Mouse (Mus musculus) embryonic facial prominence, embryonic 13.5 days (tissue): Measurements from ENCODE around the gene Sugp1. TPM values are rescaled to one million over a fixed set of nuclear protein-coding genes. Genes with fewer than 3 reads are reported as not detected.

Source experiments
- ATAC-seq: fragments of 200-750 bp; cut with Nextera tagmentation; 2 replicates; pipeline ENCODE4 v1.8.0; 2017; ENCODE audit warnings: low read depth; ENCODE audit not compliant: insufficient number of reproducible peaks, insufficient read depth, low FRiP score, low TSS enrichment
- H3K27ac ChIP-seq: fragments of 300-500 bp; sonication (generic); 2 replicates; pipeline ENCODE4 v1.5.1; 2015; ENCODE audit warnings: moderate library complexity, mild to moderate bottlenecking, inconsistent platforms
- H3K27me3 ChIP-seq: fragments of 300-500 bp; sonication (generic); 2 replicates; pipeline ENCODE4 v1.6.1; 2015; ENCODE audit warnings: mild to moderate bottlenecking, inconsistent platforms
- H3K36me3 ChIP-seq: fragments of 300-500 bp; sonication (generic); 2 replicates; pipeline ENCODE4 v1.6.1; 2015; ENCODE audit warnings: mild to moderate bottlenecking, inconsistent platforms
- H3K4me1 ChIP-seq: fragments of 300-500 bp; sonication (generic); 2 replicates; pipeline ENCODE4 v1.6.1; 2015; ENCODE audit warnings: inconsistent platforms
- H3K4me2 ChIP-seq: fragments of 300-500 bp; sonication (generic); 2 replicates; pipeline ENCODE4 v1.6.1; 2015; ENCODE audit warnings: moderate library complexity, mild to moderate bottlenecking, inconsistent platforms
- H3K4me3 ChIP-seq: fragments of 300-500 bp; sonication (generic); 2 replicates; pipeline ENCODE4 v1.5.1; 2015; ENCODE audit warnings: mild to moderate bottlenecking, inconsistent platforms
- H3K9ac ChIP-seq: fragments of 300-500 bp; sonication (generic); 2 replicates; pipeline ENCODE4 v1.6.1; 2015; ENCODE audit warnings: mild to moderate bottlenecking, inconsistent platforms
- H3K9me3 ChIP-seq: fragments of 300-500 bp; sonication (generic); 2 replicates; pipeline ENCODE4 v1.6.1; 2016; ENCODE audit warnings: inconsistent platforms
- WGBS: fragments of 180-500 bp; shearing (Covaris S2); methylation state at CpG from one replicate; pipeline ENCODE4 v1.1.7; 2015; ENCODE audit warnings: mixed read lengths; 5-methylcytosine and 5-hydroxymethylcytosine counted together
- polyA plus RNA-seq: library from polyadenylated mRNA; unstranded; fragments of >200 nt; fragmentation: Nextera tagmentation; extraction: Ambion mirVana; gene quantifications from 2 replicates; pipeline ENCODE4 v1.2.1, GENCODE M21; 2015

Gene Sugp1
- polyA plus RNA-seq, 1 experiment from 2014 or later: 56.5 TPM

DNA sequence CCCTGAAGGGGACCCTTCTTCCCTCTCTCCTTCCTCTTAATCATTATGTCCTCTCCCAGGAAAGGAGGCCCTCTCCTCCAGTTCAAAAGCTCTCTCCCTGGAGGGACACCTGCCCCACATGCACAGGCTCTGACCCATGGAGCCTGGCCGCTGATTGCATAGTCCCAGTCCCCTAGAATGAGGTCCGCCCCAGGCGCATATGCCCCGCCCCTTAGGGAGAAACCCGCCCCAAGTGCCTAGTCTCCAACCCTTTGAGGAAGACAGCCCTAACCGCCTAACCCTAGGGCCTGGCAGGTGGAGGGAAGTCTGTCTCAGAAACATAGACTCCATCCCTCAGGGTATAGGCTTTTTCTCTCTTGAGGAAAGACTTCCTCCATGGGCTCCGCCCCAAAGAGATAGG is 44.6 kb downstream of the Sugp1 start:
- H3K27me3 ChIP-seq: peaks cover 100% of the 10 kb centered on the region
- peak overlapping the region; percentile 81; the same call in 1 of the 2 replicates for H3K4me2 ChIP-seq
- H3K36me3 ChIP-seq: no peaks in the 10 kb centered on the region
- no peak overlapping the region for H3K9ac ChIP-seq
- no peak overlapping the region for H3K27ac ChIP-seq
- peaks cover 27% of the 10 kb centered on the region for H3K4me1 ChIP-seq
- H3K9me3 ChIP-seq: no peaks in the 10 kb centered on the region
- no peak for ATAC-seq
- 5% methylated on average over 7 of the region's 7 CpGs for whole genome bisulfite sequencing
- H3K4me3 ChIP-seq: 0 out of 2 replicates have a peak overlapping the region, but pooled peaks have one; percentile 46

DNA sequence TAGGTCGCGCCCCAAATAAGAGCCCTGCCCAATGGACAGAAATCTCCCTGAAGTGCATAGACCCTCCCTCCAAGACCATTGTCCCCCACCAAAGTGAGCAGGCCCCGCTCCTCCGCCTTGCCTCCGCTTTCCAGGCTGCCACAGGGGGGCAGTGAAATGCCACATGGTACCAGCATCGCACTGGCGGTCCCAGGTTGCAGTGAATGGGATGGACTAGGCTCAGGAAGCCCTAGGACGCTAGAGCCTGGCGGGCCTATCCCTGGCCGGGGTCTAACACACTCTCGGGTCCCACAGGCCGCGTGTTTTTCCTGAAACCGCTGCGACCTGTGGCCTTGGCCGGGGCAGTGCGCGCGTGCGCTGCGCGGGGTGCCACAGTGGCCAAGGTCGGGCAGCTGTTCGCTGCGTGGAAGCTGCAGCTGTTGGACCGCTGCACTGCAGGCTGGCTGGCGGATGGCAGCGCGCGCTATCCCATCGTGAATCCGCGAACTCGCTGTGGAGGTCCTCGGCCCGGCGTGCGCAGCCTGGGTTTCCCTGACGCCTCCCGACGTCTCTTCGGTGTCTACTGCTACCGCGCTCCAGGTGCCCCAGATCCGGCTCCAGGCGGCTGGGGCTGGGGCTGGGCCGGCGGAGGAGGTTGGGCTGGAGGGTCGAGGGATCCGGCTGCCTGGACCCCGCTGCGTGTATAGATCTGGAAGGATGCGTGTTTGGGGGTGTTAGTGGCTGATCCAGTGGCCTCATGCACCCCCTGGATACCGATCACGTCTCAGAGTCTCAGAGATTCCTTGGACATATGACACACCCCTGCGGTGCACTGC is 45.4 kb downstream of the Sugp1 start:
- H3K9ac ChIP-seq: peak overlapping the region; percentile 66
- 5% methylated on average over 56 of the region's 56 CpGs for WGBS
- no peaks in the 10 kb centered on the region for H3K36me3 ChIP-seq

DNA sequence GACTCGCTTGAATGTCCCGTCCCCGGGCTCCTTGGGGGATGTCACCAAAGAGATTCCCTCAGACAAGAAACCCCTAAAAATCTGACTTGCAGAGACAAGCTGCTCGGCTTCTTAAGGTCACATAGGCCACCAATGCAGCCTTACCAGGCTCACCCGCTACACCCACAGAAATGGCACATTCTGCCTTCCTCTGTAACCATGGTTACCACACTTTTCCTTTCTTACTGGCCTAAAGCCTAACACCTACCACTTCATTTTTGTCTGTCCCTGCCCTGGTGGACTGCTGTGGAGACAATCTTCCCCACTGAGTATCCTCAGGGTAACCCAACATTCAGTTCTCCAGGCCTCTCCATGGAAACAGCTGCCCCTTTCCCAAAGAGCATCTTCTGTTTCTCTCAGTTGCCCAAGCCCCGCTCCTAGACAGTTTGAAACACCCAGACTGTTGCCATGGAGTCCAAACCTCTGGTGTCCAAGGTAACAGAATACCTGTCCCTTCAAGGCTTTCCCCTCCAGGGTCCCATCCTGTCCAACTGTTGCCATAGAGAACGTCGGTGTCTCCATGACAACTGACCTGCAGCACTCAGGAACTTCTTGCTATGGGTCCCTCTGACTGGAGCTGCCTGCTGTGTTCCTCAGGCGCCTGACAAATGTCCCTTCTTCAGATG is 46.8 kb downstream of the Sugp1 start:
- H3K9ac ChIP-seq: no peak overlapping the region
- no peak overlapping the region for H3K4me2 ChIP-seq
- H3K9me3 ChIP-seq: no peaks in the 10 kb centered on the region
- peaks cover 13% of the 10 kb centered on the region for H3K4me1 ChIP-seq
- 62% methylated on average over 9 of the region's 9 CpGs for WGBS
- ATAC-seq: no peak
- no peak overlapping the region for H3K27ac ChIP-seq
- H3K27me3 ChIP-seq: peaks cover 85% of the 10 kb centered on the region
- no peaks in the 10 kb centered on the region for H3K36me3 ChIP-seq
- H3K4me3 ChIP-seq: no peak overlapping the region

More for the DNA sequence above, 45.4 kb downstream of the Sugp1 start:
- H3K27me3 ChIP-seq: peaks cover 94% of the 10 kb centered on the region
- H3K4me3 ChIP-seq: peak overlapping the region; percentile 46
- peaks cover 27% of the 10 kb centered on the region for H3K4me1 ChIP-seq
- peak; percentile 74; the same call in 1 of the 2 replicates for ATAC-seq
- peak overlapping the region; percentile 81 for H3K4me2 ChIP-seq
- no peaks in the 10 kb centered on the region for H3K9me3 ChIP-seq
- no peak overlapping the region for H3K27ac ChIP-seq

DNA sequence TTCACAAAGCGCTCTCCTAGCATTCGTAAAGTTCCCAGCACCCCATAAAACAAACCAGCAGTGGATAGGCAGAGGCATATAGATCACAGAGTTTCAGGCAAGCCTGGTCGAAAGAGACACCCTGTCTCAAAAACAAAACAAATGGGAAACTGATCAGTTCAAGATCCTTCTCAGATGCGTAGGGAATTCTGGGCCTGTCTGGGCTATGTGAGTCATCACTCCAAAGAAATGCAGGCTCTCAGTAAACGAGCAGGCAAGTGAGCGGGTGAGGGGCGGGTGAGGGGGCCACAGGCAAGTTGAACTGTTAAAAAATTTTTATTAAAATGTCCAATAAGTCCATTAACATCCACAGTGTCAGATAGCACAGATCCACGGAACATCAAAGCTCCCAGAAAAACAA is 50.2 kb downstream of the Sugp1 start:
- Histone ChIP-seq H3K4me3 (no peak overlapping the region), H3K27me3 (peaks cover 59% of the 10 kb centered on the region), H3K36me3 (no peaks in the 10 kb centered on the region), H3K9ac (no peak overlapping the region), H3K4me2 (no peak overlapping the region), H3K4me1 (peaks cover 7% of the 10 kb centered on the region), H3K27ac (no peak overlapping the region), H3K9me3 (no peaks in the 10 kb centered on the region; the same call in 1 of the 2 replicates)
- WGBS: 49% methylated on average over 8 of the region's 8 CpGs
- ATAC-seq: no peak

DNA sequence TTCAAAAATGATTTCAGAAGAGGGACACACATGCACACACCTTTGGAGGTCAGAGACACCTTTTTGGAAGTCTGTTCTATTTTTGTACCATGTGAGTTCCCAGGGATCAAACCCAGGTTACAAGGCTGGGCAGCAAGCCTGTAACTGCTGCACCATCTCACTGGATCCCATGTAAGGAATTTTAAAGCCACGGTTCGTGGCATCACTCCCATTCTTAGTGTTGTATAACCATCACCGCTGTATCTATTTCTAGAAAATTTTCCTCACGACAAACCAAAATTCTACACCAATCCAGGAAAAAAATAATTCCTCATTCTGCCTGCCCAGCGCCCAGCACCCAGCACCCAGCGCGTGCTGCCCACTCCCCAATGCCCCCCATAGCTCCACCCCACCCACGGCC is 56.7 kb downstream of the Sugp1 start:
- no peak overlapping the region for H3K4me3 ChIP-seq
- no peaks in the 10 kb centered on the region for H3K36me3 ChIP-seq
- no peak for ATAC-seq
- H3K4me2 ChIP-seq: no peak overlapping the region
- no peak overlapping the region for H3K9ac ChIP-seq
- H3K9me3 ChIP-seq: no peaks in the 10 kb centered on the region; the same call in 1 of the 2 replicates
- H3K27ac ChIP-seq: no peak overlapping the region
- H3K4me1 ChIP-seq: no peaks in the 10 kb centered on the region
- WGBS: 76% methylated on average over 8 of the region's 8 CpGs
- peaks cover 11% of the 10 kb centered on the region for H3K27me3 ChIP-seq

DNA sequence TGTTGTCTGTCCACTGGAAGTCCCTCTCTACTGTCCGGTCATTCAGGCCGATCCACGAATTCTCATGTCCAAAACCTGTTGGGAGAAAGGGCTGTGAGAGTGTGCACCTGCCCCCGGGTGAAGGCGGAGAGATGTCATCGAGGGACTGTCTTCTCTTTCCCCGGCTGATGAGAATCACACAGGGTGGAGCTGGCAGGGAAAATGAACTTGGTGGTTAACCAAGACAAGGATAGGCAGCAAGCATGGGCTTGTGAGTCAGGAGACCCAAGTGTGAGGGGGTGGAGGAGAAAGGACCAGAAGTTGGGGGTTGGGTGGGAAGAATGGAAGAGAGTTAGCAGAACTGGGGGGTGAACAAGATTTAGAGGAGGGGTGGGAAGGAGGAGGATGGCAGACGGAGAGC is 57.6 kb downstream of the Sugp1 start:
- WGBS: 83% methylated on average over 8 of the region's 8 CpGs

DNA sequence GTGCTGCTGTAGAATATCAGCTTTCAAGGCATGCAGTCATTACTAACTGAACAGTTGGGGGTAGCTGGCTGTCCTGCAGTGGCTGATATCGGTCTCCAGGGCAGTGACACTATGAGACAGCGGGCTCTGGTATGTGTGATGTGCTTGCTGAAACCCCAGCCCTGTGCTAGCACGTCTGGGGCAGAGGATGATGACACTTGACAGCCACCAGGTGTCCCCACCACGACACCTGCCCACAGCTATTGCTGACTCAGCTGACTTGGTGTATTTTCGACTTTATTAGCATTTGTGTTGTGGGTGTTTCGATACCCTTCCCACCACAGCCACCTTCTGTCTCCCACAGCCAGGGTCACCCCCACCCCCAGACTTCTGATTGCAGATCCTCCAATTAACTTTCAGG is 61.9 kb downstream of the Sugp1 start:
- Histone ChIP-seq H3K36me3 (no peaks in the 10 kb centered on the region), H3K4me3 (no peak overlapping the region), H3K4me1 (no peaks in the 10 kb centered on the region), H3K27ac (no peak overlapping the region), H3K27me3 (peaks cover 26% of the 10 kb centered on the region), H3K9me3 (no peaks in the 10 kb centered on the region), H3K4me2 (no peak overlapping the region), H3K9ac (no peak overlapping the region)
- 20% methylated on average over 6 of the region's 6 CpGs for WGBS
- ATAC-seq: no peak

More for the DNA sequence above, 57.6 kb downstream of the Sugp1 start:
- no peaks in the 10 kb centered on the region for H3K4me1 ChIP-seq
- no peak overlapping the region for H3K9ac ChIP-seq
- no peak overlapping the region for H3K4me3 ChIP-seq
- no peak overlapping the region for H3K27ac ChIP-seq
- H3K4me2 ChIP-seq: no peak overlapping the region
- H3K9me3 ChIP-seq: no peaks in the 10 kb centered on the region; the same call in 1 of the 2 replicates
- no peak for ATAC-seq
- H3K27me3 ChIP-seq: peaks cover 11% of the 10 kb centered on the region
- H3K36me3 ChIP-seq: no peaks in the 10 kb centered on the region

DNA sequence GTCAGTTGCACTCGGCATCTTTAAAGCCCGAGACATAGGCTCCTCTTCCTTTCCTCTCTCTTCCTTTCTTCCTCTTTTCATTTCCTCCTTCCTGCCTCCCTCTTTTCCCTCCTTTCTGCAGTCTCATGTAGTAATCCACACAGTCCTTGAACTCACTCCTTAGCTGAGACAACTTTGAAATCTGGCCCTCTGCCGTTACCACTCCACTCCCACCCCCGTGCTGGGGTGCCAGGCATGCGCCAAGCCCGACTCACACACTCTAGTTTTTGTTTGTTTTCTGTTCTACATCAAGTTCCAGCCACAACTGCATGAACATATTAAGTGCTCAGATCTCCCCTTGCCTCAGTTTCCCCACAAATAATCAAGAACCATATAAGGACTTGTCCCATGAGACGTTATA is 62.3 kb downstream of the Sugp1 start:
- H3K27ac ChIP-seq: no peak overlapping the region
- no peaks in the 10 kb centered on the region for H3K36me3 ChIP-seq
- WGBS: 75% methylated on average over 7 of the region's 7 CpGs
- no peak for ATAC-seq
- H3K9ac ChIP-seq: no peak overlapping the region
- H3K4me2 ChIP-seq: no peak overlapping the region
- no peak overlapping the region for H3K4me3 ChIP-seq
- no peaks in the 10 kb centered on the region for H3K9me3 ChIP-seq
- no peaks in the 10 kb centered on the region for H3K4me1 ChIP-seq
- peaks cover 30% of the 10 kb centered on the region for H3K27me3 ChIP-seq

DNA sequence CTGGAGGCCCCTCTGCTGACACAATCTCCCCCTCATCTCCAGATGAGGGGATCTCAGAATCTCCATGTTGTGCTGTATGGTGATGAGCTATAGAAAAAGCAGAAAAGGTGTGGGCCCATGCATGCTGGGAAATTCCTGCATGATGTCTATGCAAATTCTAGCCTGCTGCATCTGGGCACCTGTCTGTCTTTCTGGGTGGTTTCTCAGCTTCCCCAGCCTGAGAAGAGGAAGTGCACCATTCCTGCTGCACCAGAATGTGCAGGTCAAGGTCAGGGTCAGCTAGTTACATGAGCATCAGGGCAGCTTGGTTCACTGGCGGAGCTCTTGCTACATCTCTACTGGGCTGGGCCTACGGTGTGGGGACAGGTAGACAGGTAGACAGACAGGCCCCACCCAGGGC is 67.8 kb downstream of the Sugp1 start:
- 73% methylated on average over 2 of the region's 2 CpGs for WGBS
- Histone ChIP-seq H3K4me3 (no peak overlapping the region), H3K36me3 (no peaks in the 10 kb centered on the region), H3K9me3 (no peaks in the 10 kb centered on the region), H3K27me3 (peaks cover 86% of the 10 kb centered on the region), H3K4me2 (no peak overlapping the region), H3K4me1 (peaks cover 12% of the 10 kb centered on the region), H3K27ac (no peak overlapping the region), H3K9ac (no peak overlapping the region)
- ATAC-seq: no peak

DNA sequence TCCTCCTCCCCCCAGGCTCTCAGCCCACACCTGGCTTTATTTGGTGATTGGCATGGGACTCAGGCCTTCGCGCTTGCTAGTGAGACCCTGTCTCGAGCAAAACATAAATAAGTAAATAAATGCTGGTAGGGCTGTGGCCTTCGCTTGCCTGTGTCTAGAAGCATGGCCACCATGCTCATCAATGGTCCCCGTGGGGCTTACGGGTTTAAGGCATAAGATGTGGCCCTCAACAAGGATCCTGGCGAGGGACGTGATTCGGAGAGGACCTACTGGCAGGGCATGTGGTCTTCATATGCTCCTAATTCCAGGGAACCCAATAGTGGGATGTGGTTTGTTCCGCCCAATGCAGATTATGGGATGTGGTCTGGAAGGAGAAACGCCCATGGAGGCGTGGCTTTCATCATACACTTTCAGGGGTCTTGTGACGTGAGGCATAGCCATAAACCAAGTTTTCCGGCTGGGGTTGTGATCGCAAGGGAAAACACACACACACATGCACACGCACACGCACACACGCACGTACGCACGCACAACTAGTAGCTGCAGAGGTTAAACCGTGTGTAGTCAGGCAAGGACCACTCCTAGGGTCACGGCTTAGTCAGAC is 68.7 kb downstream of the Sugp1 start:
- peaks cover 12% of the 10 kb centered on the region for H3K4me1 ChIP-seq
- H3K36me3 ChIP-seq: no peaks in the 10 kb centered on the region
- no peak overlapping the region for H3K27ac ChIP-seq
- peaks cover 91% of the 10 kb centered on the region for H3K27me3 ChIP-seq
- WGBS: 43% methylated on average over 23 of the region's 23 CpGs
- no peak overlapping the region for H3K9ac ChIP-seq
- peak overlapping the region; percentile 27 for H3K4me2 ChIP-seq
- ATAC-seq: no peak
- H3K9me3 ChIP-seq: no peaks in the 10 kb centered on the region
- peak overlapping the region; percentile 17 for H3K4me3 ChIP-seq

DNA sequence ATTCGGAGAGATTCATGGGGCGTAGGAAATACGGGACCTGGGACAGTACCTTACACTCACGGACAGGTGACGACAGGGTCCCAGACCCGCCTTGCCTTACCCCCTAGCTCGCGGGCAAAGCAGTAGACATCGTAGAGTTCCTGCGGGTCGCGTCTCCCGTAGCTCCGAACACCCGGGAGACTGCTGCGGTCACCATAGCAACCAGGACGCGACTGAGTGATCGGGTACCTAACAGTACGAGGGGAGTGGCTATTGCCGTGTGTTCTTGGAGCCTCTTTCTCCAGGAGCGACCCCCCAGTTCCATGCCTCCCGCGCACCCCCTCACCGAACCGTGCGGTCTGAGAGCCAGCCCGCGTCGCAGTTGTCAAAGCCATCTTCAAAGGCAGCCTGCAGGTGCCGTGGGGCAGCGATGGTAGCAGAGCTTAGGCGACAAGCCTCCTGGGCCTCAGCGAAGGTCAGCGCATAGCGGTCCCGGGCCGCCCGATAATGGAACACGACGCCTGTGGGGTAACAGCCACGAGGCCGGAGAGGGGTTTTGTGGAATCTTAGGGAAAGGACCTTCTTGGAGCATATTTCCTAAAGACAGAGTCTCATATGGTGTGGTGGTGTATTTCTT is 69.9 kb downstream of the Sugp1 start:
- no peak overlapping the region for H3K4me2 ChIP-seq
- no peak overlapping the region; the same call in 1 of the 2 replicates for H3K4me3 ChIP-seq
- WGBS: 8% methylated on average over 43 of the region's 43 CpGs
- ATAC-seq: no peak
- no peak overlapping the region for H3K27ac ChIP-seq
- no peak overlapping the region for H3K9ac ChIP-seq
- H3K27me3 ChIP-seq: peaks cover 99% of the 10 kb centered on the region
- H3K36me3 ChIP-seq: no peaks in the 10 kb centered on the region
- H3K4me1 ChIP-seq: peaks cover 12% of the 10 kb centered on the region
- no peaks in the 10 kb centered on the region for H3K9me3 ChIP-seq
